Mouse (Mus musculus) neural tube, embryonic 10.5 days (tissue): ENCODE measurements around the gene Ptpro.

Source experiments
- DNase-seq: peaks from one replicate; pipeline ENCODE4 v3.0.0-alpha.2; 2017; ENCODE audit warnings: low spot score; ENCODE audit errors: extremely low spot score

The Ptpro gene

DNA sequence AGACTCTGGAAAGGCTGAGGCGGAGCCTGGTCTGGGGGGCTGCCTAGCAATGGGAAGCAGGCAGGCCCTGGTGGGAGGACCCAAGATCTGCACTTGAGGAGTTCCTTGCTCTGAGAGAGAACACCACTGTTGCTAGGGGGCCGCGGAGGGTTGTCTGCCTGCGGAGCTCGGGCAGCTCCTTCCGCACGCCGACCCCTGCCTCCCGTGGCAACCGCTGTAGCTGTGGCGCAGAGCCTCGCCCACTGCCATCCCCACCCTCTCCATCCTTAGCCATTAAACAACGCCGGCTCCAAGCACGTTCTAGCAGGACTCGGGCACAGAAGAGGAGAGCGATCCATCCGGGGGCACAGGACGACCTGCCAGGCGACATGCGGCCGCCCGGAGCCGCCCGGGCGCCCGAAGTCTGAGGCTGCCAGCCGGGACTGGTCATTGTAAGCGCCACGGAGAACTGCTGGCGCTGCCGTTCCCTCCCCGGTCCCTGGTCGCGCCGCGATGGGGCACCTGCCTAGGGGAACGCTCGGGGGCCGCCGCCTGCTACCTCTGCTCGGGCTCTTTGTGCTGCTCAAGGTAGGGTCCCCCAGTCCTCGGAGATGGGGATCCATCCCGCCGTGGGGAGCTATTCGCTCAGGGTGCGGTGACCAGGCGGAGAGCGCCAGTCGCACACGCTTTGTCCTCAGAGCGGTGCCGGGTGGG lies at the start of gene Ptpro:
Ptpro (plus strand) TSS at position 126 of the 693 bp plus-strand sequence.
- DNase-seq = peak; percentile 70

DNA sequence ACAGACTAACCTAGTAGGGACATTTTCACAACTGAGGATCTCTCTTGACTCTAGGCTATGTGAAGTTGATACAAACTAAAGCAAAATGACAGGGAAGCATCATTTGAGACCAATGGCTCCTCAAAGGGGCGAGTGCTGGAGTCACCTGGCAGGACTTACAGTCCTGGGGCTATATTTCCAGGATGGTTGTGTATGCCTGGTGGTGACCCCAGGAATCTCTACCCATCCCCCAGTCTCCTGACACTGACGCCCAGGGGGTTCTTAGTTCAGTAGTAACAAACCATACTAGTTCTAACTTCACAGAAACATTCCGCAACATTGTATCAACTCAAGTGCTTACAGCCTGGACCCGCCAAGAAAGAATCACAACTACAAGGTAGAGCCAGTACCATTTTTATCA lies 49.5 kb upstream of the Ptpro start:
- DNase-seq = no peak

DNA sequence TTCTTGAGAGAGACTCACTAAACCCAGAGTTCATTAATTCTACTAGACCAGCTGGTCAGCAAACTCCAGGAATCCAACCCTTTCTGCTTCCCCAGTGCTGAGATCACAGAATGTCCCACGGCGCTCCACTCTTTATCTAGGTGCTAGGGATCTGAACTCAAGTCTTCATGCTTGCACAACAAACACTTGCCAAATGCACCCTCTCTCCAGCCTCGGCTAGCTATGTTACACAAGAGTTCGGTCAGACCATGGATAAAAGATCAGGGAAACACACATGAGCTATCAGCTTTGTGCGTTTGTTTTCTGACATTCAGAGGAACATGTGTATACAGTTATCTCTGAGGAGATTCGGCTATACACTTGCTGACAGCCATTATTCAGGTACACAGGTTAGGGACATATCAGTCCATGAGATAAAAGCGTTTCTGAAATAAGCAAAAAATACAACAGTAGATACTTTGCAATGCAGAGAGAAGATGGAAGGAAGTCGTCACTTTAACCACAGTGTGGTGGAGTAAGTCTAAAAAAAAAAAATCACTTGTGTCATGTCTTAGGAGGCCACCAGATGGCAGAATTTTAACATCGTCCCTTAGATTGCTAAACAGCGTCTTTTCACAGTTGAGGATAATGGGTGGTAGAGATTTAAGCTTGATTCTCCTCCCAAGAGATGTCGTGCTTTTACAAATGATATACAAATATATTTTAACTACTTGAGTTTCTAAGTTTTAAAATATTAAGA lies 46.3 kb upstream of the Ptpro start:
- DNase-seq = no peak

DNA sequence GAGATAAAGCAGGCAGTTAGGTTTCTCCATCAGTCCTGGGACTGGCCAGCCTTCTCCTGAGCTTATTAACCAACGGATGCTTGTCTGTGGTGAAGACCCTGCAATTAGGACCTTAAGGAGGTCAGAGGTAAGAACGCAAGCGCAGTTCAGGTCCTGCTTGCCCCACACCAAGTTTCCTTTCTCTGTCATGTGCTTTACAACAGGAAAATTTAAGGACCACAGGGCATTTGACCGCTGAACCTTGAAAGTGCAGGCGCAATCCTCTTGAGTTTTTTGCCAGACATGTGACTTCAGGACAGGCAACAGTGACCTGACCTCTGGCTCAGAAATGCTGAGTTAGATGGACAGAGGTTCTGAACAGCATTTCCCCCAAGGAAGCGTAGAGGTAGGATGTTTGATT lies 45.0 kb upstream of the Ptpro start:
- DNase-seq = no peak

DNA sequence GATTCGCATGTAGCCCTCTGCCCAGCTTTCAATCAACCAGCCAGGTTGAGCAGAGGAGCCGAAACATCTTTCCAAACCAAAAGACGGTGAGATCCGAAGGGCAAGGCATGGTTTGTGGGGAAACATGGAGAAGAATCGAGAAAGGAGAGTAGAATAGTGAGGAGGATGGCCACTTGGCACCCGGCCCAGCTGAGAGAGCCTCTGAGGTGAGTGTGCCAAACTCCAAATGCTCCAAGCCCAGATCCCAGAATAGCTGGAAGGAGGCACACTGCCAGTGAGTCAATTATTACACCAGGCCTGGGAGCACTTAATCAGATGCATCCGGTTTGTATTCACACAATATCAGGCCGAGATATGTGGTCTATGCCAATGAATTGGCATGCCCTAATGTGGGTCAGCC lies 42.1 kb upstream of the Ptpro start:
- DNase-seq = no peak

DNA sequence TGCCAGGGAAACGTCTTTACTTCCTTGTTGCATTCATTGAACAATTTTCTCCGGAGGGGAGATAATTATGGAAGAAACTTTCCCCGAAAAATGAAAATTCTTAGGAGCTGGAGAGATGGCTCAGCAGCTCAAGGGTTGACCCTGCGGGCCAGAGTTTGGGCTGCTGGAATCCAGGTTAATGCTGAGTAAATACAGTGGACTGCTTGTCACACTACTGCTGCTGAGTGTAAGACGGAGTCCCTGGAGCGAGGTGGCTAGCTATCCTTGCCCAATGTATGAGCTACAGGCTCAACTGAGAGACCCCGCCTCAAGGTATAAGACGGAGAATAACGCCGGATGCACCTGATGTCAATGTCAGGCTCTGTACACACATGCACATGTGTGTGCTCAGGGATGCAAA lies 41.1 kb upstream of the Ptpro start:
- no peak for DNase-seq

DNA sequence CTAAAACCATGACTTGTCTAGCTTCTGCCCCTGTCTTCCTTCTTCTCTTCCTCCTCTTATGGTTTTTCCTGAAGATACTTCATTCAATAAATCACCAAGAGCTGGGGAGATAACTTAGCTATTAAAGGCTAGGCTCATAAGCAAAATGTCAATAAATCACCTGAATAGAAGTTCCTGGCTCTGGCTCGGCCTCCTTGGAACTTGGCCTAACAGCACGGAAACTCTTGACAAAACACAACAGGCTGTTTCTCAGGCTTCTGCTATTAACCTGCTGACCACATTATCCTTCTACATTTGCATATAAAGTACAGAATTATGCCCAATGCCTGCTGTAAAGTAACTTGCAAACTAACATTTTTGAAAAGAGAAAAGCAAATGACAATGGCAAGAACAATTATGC lies 40.7 kb upstream of the Ptpro start:
- DNase-seq = no peak

DNA sequence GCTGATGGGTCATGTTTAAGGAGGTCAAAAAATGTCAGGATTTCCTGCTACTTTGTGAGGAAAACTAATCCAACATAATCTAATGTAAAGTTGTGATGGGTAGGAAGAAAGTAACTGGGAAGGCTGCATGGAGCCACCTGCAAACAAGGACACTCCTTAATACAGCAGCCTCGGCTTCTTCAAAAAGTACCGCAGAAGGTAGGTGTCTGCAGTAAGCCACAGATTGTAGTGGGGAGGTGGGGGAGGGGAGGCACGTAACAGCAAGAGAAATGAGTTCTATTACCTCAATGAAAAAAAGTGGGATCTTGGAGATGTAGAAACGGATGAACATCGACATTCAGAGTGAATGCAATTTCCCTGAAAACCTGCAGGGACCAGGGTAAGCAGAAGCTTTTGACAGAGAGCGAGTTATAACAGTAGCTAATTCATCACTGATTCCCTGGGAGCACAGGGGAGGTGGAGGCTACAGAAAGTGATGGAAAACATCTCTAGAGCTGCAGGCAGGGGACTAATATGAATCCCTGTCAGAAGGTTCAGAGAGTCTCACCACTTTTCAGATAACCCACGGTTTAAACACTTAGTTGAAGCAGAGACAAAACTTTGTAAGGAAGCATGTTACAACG lies 34.2 kb upstream of the Ptpro start:
- no peak for DNase-seq

DNA sequence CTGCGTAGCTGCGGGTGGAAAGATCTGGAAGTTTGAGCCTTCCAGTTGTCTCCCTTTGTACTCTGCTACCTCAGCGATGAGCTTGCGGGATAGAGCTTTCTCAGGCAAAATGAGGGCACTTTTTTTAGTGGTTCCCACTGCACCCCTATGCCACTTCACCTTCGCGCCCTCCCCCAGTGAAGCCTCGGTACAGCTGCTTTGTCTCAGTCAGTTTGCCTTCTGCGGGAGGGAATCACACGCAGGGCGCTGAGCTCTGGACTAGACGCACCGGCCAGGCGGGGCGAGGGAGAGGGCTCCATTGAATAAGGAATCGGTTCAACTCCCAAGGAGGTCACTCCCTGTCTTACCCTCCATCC lies 746 bp downstream of the Ptpro start:
- DNase-seq = no peak

DNA sequence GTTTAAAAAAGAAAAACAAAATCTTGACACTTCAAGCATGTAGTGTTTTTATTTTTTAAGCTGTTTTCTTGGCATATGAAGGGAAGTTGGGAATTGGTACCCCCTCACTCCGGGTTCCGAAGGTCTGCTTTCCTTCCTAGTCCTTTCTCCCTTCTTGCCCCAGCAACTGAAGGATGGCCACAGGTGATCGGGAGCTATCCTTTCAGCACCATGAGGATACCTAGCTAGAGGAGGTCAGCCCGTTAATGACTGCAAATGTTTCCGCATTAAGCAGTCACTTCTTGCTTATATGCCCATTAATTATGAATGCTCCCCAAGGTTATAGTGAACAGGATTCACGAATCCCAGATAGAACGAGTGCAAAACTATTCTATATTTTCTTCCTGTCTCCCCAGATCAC lies 1.3 kb downstream of the Ptpro start:
- DNase-seq = peak; percentile 30

DNA sequence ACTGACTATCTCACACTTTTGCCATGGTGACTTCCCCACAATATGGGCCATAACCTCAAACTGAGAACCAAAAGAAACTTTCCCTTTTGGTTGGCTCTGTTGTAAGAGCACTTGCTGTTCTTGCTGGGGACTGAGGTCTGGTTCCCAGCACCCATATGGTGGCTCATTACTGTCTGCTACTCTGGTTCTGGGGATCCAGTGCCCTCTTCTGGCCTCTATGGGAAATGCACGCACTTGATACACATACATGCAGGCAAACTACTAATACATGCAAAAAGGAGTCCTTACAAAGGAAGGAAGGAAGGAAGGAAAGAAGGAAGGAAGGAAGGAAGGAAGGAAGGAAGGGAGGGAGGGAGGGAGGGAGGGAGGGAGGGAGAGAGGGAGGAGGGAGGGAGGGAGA lies 8.9 kb downstream of the Ptpro start:
- no peak for DNase-seq

DNA sequence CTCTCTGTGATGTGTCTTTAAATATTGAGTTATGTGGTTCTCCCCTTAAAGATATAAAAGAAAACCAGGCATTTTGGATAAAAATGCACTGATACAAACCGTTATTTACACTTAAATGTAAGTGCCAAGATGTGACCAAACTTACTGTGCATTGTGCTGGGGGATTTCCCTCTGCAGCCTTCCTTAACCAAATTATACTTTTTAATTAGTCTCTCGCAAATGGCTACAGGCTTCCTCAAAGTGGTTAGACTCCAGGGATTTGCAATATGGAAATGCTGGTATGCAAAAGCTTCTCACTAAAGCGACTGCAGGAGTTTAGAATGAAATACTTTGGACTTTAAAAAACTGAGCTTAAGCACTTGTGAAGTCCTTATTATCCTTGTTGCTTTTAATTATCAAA lies 10.0 kb downstream of the Ptpro start:
- no peak for DNase-seq

DNA sequence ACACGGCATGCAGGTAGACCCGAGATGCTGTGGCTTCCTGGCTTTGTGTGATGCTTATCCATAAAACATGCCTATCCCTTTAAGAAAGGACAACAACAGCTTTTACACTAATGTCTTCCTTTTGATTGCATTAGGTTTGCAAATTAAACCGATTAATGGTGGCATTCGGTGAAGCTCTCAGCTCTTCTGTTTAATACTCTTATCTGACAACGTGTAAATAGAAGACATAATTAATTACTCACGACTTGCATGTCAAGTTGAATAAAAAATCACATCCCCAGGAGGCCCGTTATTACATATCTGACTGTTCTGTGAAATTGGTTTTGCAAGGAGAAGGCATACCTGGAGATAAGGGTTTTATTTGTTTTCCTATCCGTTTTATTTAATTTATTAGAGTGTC lies 15.9 kb downstream of the Ptpro start:
- no peak for DNase-seq

DNA sequence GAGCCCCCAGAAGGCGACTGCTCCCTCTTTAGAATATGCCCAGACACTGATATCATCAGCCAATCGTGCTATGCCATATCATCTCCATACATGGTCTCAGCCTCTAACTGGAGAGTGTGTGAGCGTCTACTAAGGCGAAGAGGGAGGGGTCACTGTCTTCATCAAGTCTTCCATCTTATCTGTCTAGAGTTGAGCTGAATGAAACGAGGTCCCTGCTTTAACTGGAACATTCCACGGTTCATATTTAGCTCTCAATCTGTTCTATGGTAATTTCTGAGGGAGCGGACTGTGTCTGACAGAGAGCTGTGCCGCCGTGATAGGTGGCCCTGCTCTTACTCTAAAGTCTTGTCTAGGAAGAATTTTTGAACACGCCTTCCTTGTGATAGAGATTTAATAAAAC lies 16.5 kb downstream of the Ptpro start:
- no peak for DNase-seq

DNA sequence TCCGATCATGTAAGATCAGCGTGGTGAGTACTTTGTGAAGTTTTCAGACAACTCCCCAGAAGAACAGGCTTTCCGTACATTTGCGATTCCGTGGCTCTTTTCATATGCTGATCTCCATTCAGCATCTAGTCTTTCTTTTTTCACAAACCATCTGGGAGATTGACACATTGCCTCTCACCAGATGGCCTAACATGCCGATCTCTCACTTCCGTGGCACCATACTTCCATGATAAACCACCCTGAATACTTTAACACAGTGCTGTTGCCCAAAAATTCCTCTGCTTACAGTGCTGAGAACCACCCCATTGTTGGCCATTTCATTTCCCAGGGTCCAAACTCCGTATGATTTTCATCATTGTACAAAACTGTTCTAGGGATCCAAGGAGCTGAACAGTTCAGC lies 20.4 kb downstream of the Ptpro start:
- no peak for DNase-seq

DNA sequence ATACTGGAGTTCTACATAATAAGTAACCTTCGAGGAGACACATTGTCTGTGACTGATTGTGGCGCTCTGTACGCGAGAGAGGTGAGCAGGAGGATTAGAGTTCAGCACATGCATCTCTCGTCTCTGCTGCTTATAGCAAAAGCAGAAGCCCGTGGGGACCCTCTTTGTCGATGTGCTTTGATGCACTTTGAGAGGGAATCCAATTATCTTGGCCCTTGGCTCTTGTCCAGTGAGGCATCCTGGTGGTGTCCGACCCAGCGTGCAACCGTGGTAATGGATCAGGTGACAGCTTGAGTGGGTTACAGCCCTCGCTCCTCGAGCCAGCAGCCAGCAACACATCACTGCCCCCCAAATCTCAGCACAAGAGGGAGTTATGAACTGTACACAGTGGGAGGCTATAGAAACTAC lies 25.5 kb downstream of the Ptpro start:
- no peak for DNase-seq

DNA sequence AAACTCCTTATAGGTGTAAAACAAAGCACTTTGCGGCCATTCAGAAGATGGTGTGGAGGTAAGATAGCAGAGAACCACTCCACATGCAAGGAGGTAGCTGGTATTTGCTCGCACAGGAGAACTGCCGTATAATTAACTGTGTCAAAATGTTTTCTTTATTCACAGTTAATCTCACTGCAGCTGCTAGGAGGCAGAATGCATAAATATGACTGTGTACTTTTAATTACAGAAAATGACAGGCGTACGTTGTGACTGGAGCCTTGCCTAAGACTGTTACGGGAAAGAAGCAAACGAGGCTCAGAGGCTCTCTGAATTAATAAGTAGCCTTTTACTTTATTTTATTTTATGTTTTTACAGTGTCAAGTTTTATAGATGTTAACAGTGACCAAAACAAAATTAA lies 27.5 kb downstream of the Ptpro start:
- no peak for DNase-seq

DNA sequence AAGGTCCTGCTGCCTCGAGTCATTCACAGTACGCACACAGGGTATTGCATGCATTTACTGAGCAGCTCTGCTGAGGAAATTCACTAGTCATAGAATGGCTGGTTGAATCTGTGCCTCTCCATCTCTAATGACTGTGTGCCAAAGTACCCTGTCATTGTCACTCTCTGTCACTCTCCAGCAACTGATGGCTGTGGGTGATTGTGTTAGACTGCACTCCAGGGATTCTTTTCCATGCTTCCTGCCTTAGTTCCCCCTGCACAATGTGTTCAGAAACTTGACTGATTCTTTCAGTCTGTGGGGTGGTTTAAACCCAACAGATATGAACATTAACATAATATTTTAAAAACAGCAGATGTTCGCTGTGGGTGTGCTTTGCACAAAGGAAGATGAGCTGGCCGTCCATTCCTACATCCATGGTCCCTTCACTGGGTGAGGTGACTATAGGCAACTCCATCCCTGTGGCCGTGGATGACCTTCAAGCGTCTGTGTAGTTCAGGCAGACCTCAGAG lies 29.5 kb downstream of the Ptpro start:
- no peak for DNase-seq

DNA sequence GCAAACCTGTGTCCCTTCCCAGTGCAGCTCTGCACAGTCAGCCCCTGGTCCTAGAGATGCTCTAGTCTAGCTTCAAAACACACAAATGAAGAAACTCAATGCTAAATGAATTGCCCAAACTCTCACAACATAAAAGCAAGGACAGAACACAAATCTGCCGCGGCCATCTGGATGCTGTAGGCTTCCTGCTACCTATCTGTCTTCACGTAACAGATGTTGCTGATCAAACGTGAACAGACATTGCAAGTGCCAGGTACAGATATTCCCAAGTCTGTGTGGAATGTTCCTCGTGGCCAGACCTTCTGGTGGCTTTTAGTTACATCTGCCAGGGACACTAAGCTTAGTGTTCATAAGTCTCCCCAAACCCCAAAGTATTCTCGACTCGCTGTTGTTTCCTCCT lies 29.9 kb downstream of the Ptpro start:
- no peak for DNase-seq

DNA sequence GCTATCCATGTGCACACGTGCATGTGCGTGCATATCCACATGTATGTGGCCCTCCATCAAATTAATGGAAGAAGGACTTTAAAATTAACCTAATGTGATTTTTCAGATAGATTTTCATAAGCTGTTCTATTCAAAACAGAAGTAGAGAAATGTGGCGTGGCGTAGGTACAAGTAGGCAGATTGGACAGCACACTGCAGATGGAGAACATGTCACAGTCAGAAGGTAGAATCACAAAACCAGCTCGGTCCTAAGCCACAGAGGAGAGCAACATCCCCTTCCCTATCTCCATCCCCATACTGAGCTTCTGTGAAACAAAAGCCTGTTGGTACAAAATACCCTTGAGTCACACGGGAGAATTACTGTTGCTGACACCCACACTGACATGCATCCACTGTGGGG lies 34.3 kb downstream of the Ptpro start:
- DNase-seq = no peak

DNA sequence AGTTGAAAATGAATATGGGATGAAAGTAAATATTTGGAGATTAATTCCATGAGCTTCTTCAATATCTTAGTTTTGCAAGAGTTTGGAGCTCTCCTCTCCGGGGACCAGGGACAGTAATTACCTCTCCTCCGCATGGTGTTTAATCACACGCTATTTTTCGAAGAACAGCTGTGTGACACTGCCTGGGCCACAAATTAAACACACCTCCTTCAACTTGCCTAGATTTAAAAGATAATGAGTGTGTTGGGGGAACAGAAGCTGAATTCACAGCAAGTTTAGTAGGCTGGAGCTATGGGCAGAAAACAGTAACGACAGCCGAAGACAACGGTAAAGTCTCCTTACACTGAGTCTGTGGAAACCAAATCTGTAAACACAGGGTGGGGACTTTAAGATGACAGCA lies 35.7 kb downstream of the Ptpro start:
- DNase-seq = no peak

DNA sequence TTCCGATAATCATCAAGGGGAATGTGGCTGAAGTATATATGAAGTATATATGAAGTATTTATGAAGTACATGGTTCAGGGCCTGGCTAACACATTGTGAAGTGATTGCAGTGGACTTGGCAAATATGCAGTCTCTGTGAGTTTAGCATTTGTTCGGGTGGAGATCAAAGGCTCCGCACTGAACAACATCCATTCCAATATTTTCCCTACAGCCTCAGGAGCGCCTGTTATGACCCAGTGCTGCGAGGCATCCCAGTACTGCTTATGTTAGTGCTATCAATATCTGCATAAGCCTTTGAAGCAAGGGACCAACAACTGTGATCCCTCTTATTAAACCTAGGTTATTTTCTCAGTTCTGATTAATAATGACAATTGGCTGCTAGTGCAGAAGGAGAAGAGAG lies 36.1 kb downstream of the Ptpro start:
- no peak for DNase-seq

DNA sequence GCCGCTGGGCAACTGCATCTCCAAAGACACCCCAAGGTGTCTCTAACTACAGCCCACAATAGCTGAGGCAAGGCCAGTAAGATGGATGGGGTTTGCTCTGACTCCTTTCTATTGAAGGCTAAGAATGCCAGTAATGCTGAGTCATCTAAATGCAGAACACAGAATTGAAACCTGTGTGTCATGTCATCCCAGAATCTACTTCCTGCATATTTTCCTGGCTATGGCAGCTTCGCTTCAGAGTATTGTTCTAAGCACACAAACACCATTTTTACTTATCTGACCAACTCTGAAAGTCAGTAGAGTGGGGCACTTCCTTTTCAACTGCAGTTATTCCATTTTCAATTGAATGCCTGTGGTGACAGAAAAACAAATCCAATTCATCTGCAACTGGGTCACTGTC lies 40.3 kb downstream of the Ptpro start:
- no peak for DNase-seq
